Mouse (Mus musculus) stomach, embryonic 16.5 days (tissue): ENCODE measurements at regions not wholly inside any gene's neighbourhood (a gene's known extent, or its start where the extent isn't known, plus 50 kb on each side); places are given as distances from the start of the nearest gene placed in this dataset.

ENCODE experiments used
- ATAC-seq: fragments of 200-750 bp; cut with Nextera tagmentation; 2 replicates; pipeline ENCODE4 v1.8.0; 2017; ENCODE audit warnings: moderate number of reproducible peaks, moderate TSS enrichment; ENCODE audit not compliant: insufficient read depth, low FRiP score
- H3K27ac ChIP-seq: fragments of 300-500 bp; sonication (generic); 2 replicates; pipeline ENCODE4 v1.5.1; 2014; ENCODE audit warnings: low read length
- H3K27me3 ChIP-seq: fragments of 300-500 bp; sonication (generic); 2 replicates; pipeline ENCODE4 v1.6.1; 2014; ENCODE audit warnings: low read length, control low read depth, mixed read lengths; ENCODE audit not compliant: control insufficient read depth, insufficient read depth
- H3K36me3 ChIP-seq: fragments of 300-500 bp; sonication (generic); 2 replicates; pipeline ENCODE4 v1.6.1; 2014; ENCODE audit warnings: low read length; ENCODE audit not compliant: control insufficient read depth, insufficient read depth
- H3K4me1 ChIP-seq: fragments of 300-500 bp; sonication (generic); 2 replicates; pipeline ENCODE4 v1.6.1; 2014; ENCODE audit warnings: low read length, control low read depth, mixed read lengths; ENCODE audit not compliant: control insufficient read depth, insufficient read depth
- H3K4me2 ChIP-seq: fragments of 300-500 bp; sonication (generic); 2 replicates; pipeline ENCODE4 v1.6.1; 2014; ENCODE audit warnings: low read depth, low read length, mixed read lengths
- H3K4me3 ChIP-seq: fragments of 300-500 bp; sonication (generic); replicated peaks from 2 replicates; pipeline ENCODE4 v1.5.1; 2014; ENCODE audit warnings: mild to moderate bottlenecking, low read length
- H3K9ac ChIP-seq: fragments of 300-500 bp; sonication (generic); 2 replicates; pipeline ENCODE4 v1.6.1; 2014; ENCODE audit warnings: low read length
- H3K9me3 ChIP-seq: fragments of 300-500 bp; sonication (generic); replicated peaks from 2 replicates; pipeline ENCODE4 v1.6.1; 2016; ENCODE audit warnings: low read length, control low read depth; ENCODE audit not compliant: control insufficient read depth
- WGBS: fragments of 180-500 bp; shearing (Covaris S2); extraction: QIAGEN DNeasy Blood & Tissue Kit; methylation state at CpG from one replicate; pipeline ENCODE4 v1.1.7; 2014; 5-methylcytosine and 5-hydroxymethylcytosine counted together

- no peak overlapping the region for H3K9ac ChIP-seq
Measured at GRCm38 (mm10) chr3:52767276-52767675, 249.8 kb downstream of the Cog6 start.

DNA sequence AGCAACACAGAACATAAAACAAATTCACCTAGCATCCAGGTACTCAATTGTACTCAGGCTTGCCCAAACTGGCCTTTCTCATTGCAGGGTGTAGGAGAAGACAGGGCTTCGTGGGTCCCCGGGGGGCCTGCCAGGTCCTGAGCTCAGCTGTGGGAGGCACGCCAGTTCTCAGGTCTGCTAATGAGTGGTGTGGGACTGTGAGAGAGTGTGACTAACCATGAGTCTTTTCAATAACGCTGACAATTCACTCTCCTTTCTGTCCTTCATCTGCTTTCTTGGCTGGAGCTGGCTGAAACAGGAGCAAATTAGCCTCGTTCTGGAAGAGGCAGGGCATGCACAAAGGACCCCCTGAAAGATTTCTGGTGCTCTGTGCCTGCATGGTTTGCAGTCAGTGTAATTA lies 250.2 kb downstream of the Cog6 start:
- no peaks in the 10 kb centered on the region for H3K9me3 ChIP-seq
- WGBS = 62% methylated on average over 5 of the region's 5 CpGs
- H3K36me3 ChIP-seq = no peaks in the 10 kb centered on the region
- H3K4me1 ChIP-seq = peaks cover 5% of the 10 kb centered on the region; the same call in 1 of the 2 replicates
- H3K4me3 ChIP-seq = no peak overlapping the region
- H3K27me3 ChIP-seq = no peaks in the 10 kb centered on the region
- H3K27ac ChIP-seq = no peak overlapping the region
- no peak overlapping the region for H3K9ac ChIP-seq
- ATAC-seq = no peak
- no peak overlapping the region for H3K4me2 ChIP-seq

More at GRCm38 (mm10) chr3:52767276-52767675, 249.8 kb downstream of the Cog6 start:
- no peak overlapping the region for H3K4me3 ChIP-seq
- no peaks in the 10 kb centered on the region for H3K9me3 ChIP-seq
- H3K4me2 ChIP-seq = no peak overlapping the region
- no peaks in the 10 kb centered on the region for H3K36me3 ChIP-seq
- no peak overlapping the region for H3K27ac ChIP-seq
- ATAC-seq = no peak
- WGBS = 72% methylated on average over 10 of the region's 10 CpGs
- H3K4me1 ChIP-seq = peaks cover 5% of the 10 kb centered on the region; the same call in 1 of the 2 replicates
- H3K27me3 ChIP-seq = no peaks in the 10 kb centered on the region

DNA sequence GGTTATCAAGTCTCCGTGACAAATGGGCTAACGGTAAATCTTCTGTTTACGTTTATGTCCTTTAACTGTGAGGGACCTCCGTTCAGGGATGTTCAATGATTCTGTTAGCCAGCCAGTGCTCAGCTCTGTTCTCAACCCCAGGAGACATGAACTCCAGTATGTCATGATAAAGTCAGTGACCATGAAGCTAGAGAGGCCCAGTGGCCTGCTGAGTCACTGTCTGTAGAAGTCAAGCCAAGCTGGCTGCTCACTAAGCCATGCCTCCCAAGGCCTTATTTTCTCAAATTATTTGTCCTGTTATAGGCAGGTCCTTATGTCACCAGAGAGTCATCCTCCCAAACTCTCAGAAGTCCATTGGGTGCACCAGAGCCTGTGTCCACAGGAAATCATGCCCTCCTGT lies 252.9 kb downstream of the Cog6 start:
- no peaks in the 10 kb centered on the region for H3K27me3 ChIP-seq
- no peaks in the 10 kb centered on the region for H3K9me3 ChIP-seq
- no peak overlapping the region for H3K4me2 ChIP-seq
- H3K36me3 ChIP-seq = no peaks in the 10 kb centered on the region
- peaks cover 5% of the 10 kb centered on the region; the same call in 1 of the 2 replicates for H3K4me1 ChIP-seq
- ATAC-seq = no peak
- no peak overlapping the region for H3K9ac ChIP-seq
- 39% methylated on average over 4 of the region's 4 CpGs for WGBS
- H3K27ac ChIP-seq = no peak overlapping the region
- no peak overlapping the region for H3K4me3 ChIP-seq

DNA sequence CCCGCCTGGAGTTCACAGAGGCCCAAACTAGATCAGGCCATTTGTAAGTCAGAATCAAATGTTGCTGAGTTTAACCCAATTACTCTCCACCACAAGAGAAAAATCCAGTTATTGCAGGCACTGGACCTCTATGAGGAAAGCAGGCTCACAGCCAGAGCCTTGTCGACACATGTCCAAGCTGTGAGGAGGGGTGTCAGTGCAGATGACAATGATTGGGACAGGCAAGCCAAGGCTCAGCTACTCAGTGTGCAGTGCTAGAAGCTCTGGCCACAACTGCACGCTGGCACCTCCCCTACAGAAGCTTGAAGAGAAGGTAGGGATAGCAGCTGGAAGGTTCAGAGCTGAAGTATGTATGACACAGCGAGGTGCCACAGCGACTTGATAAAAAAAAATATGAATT lies 253.4 kb downstream of the Cog6 start:
- Histone ChIP-seq H3K27me3 (no peaks in the 10 kb centered on the region), H3K4me1 (peaks cover 5% of the 10 kb centered on the region; the same call in 1 of the 2 replicates), H3K9ac (no peak overlapping the region), H3K27ac (no peak overlapping the region), H3K36me3 (no peaks in the 10 kb centered on the region), H3K4me2 (no peak overlapping the region), H3K9me3 (no peaks in the 10 kb centered on the region), H3K4me3 (no peak overlapping the region)
- no peak for ATAC-seq
- 64% methylated on average over 5 of the region's 5 CpGs for WGBS

DNA sequence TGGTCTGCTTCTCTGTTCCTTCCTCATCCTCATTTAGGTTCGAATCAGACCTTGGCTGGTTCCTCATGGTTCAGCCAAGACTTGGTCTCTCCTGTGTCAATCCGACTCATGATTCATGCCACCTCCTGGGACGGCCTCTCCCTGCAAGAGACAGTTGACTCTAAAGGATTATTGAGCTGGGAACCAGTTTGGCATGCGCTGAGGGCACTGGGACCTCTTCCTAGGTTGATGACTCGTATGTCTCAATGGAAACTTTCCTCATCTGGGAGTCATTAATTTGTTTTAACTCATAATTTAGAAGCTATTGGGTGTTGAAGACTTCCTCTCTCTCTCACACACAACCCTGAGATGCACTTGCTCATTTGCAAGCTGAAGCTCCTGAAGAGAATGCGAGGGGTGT lies 254.5 kb downstream of the Cog6 start:
- no peak overlapping the region for H3K4me3 ChIP-seq
- ATAC-seq = no peak
- no peaks in the 10 kb centered on the region for H3K9me3 ChIP-seq
- no peaks in the 10 kb centered on the region for H3K36me3 ChIP-seq
- no peak overlapping the region for H3K4me2 ChIP-seq
- no peak overlapping the region for H3K9ac ChIP-seq
- no peak overlapping the region for H3K27ac ChIP-seq
- WGBS = 79% methylated on average over 6 of the region's 6 CpGs
- H3K27me3 ChIP-seq = no peaks in the 10 kb centered on the region
- H3K4me1 ChIP-seq = peaks cover 5% of the 10 kb centered on the region; the same call in 1 of the 2 replicates

DNA sequence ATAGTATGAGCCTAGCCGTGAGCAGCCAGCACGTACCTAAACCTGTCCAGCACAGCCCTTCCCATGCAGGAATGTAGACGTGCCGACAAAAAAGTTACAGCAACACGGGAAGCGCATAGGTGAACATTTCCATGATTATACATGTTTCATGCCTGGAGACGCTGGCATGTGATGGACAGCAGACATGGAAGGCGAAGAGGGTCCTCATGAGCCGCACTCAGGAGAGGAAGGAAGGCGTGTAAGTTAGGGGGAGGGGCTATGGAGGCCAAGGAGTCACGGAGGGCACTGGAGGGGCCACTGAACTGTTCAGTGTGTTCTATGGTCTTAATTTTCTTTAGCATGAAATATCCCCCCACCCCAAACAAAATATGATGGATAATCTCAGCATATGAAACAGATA lies 257.2 kb downstream of the Cog6 start:
- ATAC-seq = no peak
- WGBS = 88% methylated on average over 11 of the region's 11 CpGs
- Histone ChIP-seq H3K27me3 (no peaks in the 10 kb centered on the region), H3K4me3 (no peak overlapping the region), H3K4me2 (no peak overlapping the region), H3K27ac (no peak overlapping the region), H3K36me3 (no peaks in the 10 kb centered on the region), H3K4me1 (peaks cover 5% of the 10 kb centered on the region; the same call in 1 of the 2 replicates), H3K9ac (no peak overlapping the region), H3K9me3 (no peaks in the 10 kb centered on the region)

- H3K4me1 ChIP-seq = peaks cover 7% of the 10 kb centered on the region
Measured at GRCm38 (mm10) chr3:52758561-52758960, 258.5 kb downstream of the Cog6 start.

GRCm38 (mm10) chr3:52756816-52757215 lies 260.2 kb downstream of the Cog6 start:
- Histone ChIP-seq H3K9me3 (no peaks in the 10 kb centered on the region), H3K27me3 (no peaks in the 10 kb centered on the region), H3K4me2 (no peak overlapping the region), H3K36me3 (no peaks in the 10 kb centered on the region), H3K4me3 (no peak overlapping the region), H3K9ac (no peak overlapping the region), H3K27ac (no peak overlapping the region), H3K4me1 (peaks cover 4% of the 10 kb centered on the region)
- no peak for ATAC-seq
- 95% methylated on average over 5 of the region's 5 CpGs for WGBS

More at GRCm38 (mm10) chr3:52758561-52758960, 258.5 kb downstream of the Cog6 start:
- H3K9me3 ChIP-seq = no peaks in the 10 kb centered on the region
- H3K9ac ChIP-seq = no peak overlapping the region
- H3K4me3 ChIP-seq = no peak overlapping the region
- 28% methylated on average over 2 of the region's 2 CpGs for WGBS
- no peaks in the 10 kb centered on the region for H3K36me3 ChIP-seq
- H3K27ac ChIP-seq = no peak overlapping the region
- H3K4me2 ChIP-seq = no peak overlapping the region
- no peak for ATAC-seq
- H3K27me3 ChIP-seq = no peaks in the 10 kb centered on the region

GRCm38 (mm10) chr3:52756006-52756405 lies 261.0 kb downstream of the Cog6 start:
- Histone ChIP-seq H3K36me3 (no peaks in the 10 kb centered on the region), H3K4me1 (peaks cover 4% of the 10 kb centered on the region), H3K4me2 (no peak overlapping the region), H3K9ac (no peak overlapping the region), H3K4me3 (no peak overlapping the region), H3K9me3 (no peaks in the 10 kb centered on the region), H3K27me3 (no peaks in the 10 kb centered on the region), H3K27ac (no peak overlapping the region)
- ATAC-seq = no peak
- 47% methylated on average over 5 of the region's 5 CpGs for WGBS

- H3K9ac ChIP-seq = no peak overlapping the region
Measured at GRCm38 (mm10) chr3:52754978-52755377, 262.1 kb downstream of the Cog6 start.

More at GRCm38 (mm10) chr3:52754978-52755377, 262.1 kb downstream of the Cog6 start:
- Histone ChIP-seq H3K4me1 (peaks cover 4% of the 10 kb centered on the region), H3K9me3 (no peaks in the 10 kb centered on the region), H3K27ac (no peak overlapping the region), H3K4me2 (no peak overlapping the region), H3K4me3 (no peak overlapping the region), H3K36me3 (no peaks in the 10 kb centered on the region), H3K27me3 (no peaks in the 10 kb centered on the region)
- no peak for ATAC-seq
- WGBS = 37% methylated on average over 6 of the region's 6 CpGs
